Mouse (Mus musculus): Measurements from ENCODE around the gene Atp5k. TPM values are rescaled to one million over a fixed set of nuclear protein-coding genes. Genes with fewer than 3 reads are reported as not detected.

Atp5k gene
- 100 to 1,000 TPM; 764 to 791 TPM for total RNA-seq (2021)
- long read RNA-seq, experiment 1, transcript Atp5k-201 (4 exons, 371 nt), result major isoform, 3,576 of 3,645 reads
- long read RNA-seq, experiment 1, transcript Atp5k-203 (3 exons, 563 nt), result minor isoform, 23 of 3,645 reads
- long read RNA-seq, experiment 1, transcript Atp5k-202 (3 exons, 272 nt), result minor isoform, 7 of 3,645 reads
- long read RNA-seq, experiment 1, partial matches to known transcripts, result 35 of 3,645 reads
- long read RNA-seq, experiment 1, other reads (novel, unspliced or antisense), result 4 of 3,645 reads
- long read RNA-seq, experiment 2, transcript Atp5k-202 (3 exons, 272 nt), result minor isoform, 5 of 2,323 reads
- long read RNA-seq, experiment 2, transcript Atp5k-203 (3 exons, 563 nt), result minor isoform, 12 of 2,323 reads
- long read RNA-seq, experiment 2, transcript Atp5k-201 (4 exons, 371 nt), result major isoform, 2,284 of 2,323 reads
- long read RNA-seq, experiment 2, partial matches to known transcripts, result 19 of 2,323 reads
- long read RNA-seq, experiment 2, other reads (novel, unspliced or antisense), result 3 of 2,323 reads

- peak; percentile 87 for DNase-seq
These were observed at the start of gene Atp5k for GRCm38 (mm10) chr5:108433804-108434587. Gene Atp5k, minus strand, starts transcription at chr5:108434448.

DNA sequence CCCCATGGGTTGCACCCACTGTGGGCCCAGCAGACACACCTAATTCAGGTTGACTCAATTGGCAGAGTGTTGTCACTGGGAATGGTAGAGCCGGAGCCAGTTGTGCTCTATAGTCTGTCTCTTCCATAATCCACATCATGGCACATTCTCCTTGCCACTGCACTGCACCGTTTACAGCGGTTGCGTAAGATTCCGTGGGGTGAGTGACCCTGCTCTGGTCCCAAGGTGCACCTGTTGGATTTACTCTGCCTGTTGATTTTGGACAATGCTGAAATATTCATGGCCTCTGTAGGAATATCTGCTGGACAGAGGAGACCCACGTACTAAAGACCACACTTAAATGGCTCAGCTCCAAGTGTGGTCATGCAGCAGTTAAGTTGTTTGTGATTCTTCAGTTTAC, 48.8 kb upstream of the Atp5k start:
- DNase-seq, result no peak

- no peak for DNase-seq
These were observed 41.7 kb upstream of the Atp5k start for GRCm38 (mm10) chr5:108475977-108476376.

DNA sequence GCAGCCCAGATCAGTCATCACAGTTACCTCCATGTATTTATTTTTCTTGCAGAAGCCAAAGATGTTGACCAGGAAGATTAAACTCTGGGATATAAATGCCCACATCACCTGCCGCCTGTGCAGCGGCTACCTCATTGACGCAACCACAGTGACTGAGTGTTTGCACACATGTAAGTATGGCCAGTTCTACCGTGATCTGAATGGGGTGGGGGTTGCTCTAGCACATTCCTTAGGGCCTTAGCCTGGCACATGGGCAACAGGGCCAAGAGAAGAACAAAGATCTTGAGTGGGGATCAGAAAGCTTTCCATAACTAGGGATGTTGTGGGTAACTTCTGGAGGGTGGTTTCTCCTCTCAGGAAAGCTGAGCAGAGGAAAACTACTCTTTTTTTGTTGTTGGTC, 39.5 kb upstream of the Atp5k start:
- no peak for DNase-seq

- DNase-seq, result no peak
These were observed 35.4 kb upstream of the Atp5k start for GRCm38 (mm10) chr5:108469617-108470016.

GRCm38 (mm10) chr5:108466647-108467046, 32.4 kb upstream of the Atp5k start:
- DNase-seq, result no peak

- DNase-seq, result no peak
These were observed 31.1 kb upstream of the Atp5k start for GRCm38 (mm10) chr5:108465131-108465891.

DNA sequence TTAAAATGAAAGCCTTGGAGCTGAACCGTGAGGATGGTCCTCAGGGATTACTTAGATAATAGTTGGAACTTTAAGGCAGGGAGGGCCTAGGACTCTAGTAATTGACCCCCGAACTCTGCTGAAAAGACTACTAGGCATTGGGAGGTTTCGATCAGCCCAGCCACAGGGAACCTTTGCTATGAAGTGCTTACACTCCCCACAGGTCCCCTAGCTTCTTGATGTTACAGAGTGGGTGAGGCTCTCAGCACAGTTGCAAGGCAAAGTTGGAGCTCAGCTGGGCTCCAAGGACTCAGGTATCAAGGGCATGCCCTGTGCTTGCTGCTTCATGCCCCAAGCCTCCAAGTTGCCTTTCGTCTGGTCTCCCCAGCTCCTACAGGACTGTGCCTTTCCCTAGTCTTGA, 28.2 kb upstream of the Atp5k start:
- DNase-seq, result no peak

GRCm38 (mm10) chr5:108461082-108462065, 27.1 kb upstream of the Atp5k start, which contains the start of gene Pcgf3:
Gene Pcgf3, plus strand, starts transcription at chr5:108461232.
- peak; percentile 96 for DNase-seq

GRCm38 (mm10) chr5:108460461-108460860, 26.2 kb upstream of the Atp5k start:
- DNase-seq, result no peak

- no peak for DNase-seq
These were observed 24.5 kb upstream of the Atp5k start for GRCm38 (mm10) chr5:108458706-108459105.

- no peak for DNase-seq
These were observed 19.8 kb upstream of the Atp5k start for GRCm38 (mm10) chr5:108454094-108454493.

DNA sequence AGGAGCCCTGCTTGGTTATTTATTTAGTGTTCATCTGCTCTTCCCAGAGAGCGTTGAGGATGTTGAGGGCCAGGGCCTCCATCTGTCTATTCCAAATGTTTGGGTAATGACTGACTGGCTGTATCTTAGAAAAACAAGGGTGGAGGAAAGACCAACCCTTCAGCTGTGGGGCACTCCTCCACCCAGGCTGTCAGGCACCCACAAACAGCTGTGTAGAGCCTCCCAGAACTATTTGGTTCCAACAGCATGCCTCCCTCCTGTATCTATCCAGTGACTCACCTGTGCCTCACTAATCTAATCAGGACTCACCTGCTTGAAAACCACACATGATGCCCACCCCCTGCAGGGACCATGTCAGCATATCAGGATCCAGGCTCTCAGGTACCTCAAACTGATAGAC, 18.2 kb upstream of the Atp5k start:
- DNase-seq, result no peak

DNA sequence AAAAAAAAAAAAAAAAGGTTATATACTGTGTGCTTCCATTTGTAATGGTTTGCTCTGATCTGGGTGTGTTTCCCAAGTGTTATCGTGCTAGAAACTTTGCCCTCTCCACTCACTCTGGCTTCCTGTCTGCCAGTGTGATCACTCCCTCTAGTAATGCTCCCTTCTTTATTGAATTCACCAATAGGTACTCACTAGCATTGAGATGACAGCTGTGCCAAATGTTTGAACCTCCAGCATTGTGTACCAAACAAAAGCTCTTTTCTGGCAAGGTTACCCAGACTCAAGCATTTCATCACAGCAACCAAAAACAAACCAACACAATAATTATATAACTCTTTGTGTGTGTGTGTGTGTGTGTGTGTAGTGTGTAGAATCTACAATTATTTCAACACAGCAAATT, 17.4 kb upstream of the Atp5k start:
- DNase-seq, result no peak

DNA sequence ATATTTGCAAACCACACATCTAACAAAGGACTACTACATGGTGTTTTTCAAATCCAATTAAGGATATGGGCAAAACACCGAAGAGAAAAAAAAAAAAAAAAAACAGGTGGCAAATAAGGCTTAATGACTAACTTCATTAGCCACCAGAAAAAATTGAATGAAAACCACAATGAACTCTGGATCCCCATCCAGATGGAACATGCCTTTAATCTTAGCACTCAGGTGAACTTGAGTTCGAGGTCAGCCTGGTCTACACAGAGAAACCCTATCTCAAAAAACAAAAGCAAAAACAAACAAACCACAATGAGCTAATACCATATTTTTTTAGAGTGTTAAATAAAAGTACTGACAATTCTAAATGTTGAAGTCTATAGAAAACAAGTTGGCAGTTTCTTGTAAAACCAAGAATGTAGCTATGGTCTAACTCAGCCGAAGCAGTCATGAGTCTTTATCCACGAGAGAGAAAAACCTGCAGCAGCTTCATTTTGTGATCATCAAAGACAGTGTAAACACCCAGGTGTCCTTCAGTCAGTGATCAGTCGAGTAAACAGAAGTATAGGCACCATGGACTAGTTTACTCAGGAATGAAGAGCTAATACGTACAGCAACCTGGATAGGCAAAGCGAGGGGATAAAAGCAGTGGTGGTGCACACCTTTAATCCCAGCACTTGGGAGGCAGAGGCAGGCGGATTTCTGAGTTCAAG, 16.7 kb upstream of the Atp5k start:
- no peak for DNase-seq

DNA sequence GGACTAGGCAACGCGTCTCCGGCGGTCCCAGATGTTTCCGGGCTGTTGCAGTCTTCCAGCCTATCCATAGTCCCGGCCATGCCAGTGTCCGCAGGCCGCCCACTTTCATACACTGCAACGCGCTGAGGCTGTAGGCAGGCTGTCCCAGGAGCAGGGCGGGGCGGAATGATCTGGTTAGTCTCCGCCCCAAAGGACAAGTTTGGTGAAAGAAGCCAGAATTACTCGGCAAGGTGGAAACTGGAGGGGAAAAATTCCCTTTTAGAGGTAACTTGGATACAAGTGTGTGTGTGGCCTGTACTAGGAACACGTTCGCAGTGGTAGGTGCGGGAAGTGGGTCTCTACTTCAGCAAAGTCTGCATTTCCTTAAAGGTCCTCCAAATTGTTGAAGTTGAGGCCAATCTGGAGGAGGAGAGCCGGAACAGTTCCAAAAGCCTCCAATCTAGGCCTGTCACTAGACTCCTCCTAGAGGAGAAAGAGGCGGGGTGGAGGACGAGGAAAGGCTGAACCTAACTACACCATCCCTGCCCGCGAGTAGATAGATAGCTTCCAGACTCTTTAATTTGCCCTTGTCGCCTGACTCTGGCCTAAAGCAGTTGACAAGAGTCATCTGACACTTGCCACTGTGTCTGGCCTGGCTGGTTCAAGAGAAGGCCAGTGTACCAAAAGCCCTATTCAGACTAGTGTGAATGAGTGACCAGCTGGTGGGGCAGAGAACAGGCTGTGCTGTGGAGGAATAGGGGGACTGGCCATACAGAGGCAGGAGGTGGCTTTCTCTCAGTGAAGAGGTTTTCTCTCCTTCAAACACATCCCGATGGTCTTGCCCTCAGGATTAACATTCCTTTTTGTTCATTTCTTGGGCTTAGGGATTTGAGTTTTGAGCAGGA, 14.8 kb upstream of the Atp5k start, which contains the start of gene Mfsd7a:
Gene Mfsd7a (minus strand): TSS at position 107 of the 884 bp plus-strand sequence.
- DNase-seq, result peak; percentile 66

DNA sequence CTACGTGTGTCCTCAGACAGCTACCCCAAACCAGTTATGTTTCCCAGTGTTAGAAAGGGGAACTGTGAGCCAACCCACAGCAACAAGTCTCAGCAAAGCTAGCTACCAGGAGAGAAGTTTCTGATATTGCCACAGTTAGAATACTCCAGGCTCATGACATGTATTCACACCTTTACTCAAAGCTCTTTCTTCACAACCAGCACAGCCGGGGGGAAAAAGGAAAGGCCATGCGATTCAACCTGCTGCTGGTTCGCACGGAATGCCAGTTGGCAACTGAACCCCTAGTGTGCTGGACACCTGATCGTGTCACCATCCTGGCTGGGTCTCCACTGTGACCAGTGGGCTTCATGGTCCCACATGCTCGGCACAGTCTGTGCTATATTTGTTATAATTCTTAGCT, 13.6 kb upstream of the Atp5k start:
- no peak for DNase-seq

DNA sequence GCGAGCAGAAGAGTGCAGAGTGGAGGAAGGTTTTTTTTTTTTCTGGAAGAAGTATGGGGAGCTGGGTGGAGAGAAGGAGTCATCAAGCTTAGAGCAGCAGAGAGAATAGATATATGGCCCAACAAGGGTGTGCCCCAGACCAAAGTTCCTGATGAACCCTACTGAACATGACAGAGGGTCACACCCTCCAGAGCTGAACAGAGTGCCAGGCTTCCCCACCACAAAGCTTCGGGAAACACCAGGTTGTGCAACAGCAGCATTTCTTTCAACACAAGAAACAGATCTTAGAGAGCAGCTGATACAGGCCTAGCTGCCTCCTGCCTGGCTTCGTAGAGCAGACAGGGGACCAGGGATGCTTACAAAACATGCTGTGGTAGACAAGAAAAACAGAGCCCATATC, 12.7 kb upstream of the Atp5k start:
- DNase-seq, result no peak

DNA sequence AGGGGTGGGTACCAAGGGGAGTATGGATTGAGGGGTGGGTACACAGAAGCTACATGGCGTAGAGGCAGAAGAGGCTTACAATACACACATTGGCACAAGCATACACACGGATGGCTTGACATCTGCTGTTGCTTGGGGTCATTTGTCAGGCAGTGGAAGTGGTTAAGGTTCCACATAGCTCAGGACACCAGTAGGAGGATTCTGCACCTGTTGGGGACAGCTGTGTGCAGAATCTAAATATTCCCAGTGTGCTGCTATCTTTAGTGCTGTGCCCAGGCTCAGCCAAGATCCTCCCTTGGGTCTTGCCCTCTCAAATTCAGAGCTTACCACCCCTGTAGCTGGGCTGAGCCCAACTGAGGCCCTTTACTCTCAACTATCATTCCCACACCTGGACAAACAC, 1.9 kb upstream of the Atp5k start:
- DNase-seq, result no peak
